In the genomic region with DNA sequence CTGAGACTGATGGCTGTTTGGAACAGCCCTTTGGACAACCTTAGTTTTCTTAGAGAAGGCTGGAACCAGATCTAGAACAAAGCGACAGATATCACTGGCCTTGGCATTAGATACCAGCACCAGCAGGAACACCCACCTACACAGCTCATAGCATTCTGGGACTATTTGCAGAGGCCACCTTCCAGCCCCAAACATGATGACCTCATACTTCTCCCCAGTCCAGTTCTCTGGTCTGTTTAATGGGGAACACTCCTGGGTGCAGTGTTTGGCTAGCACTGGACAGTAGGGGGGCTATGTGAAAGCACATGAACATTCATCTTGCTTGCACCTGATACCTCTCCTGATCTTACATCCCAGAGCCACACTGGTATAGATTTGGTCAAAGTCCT, we compare ENCODE assay signal across 20 mouse cellular contexts.
"Had no signal": no experiment of that assay in that cellular context is flagged by ENCODE, and none has a peak within 500 bp of the region (broad histone marks: within the 10 kb centered on the region; RNA-seq: fewer than 3 reads in every experiment).

No protein-coding gene starts in this region.

- H3K4me2 ChIP-seq: kidney, embryonic 15.5 days; limb, embryonic 13.5 days; liver, embryonic 13.5 days; lung, embryonic 14.5 days; midbrain, embryonic 15.5 days; neural tube, embryonic 13.5 days; stomach, embryonic 15.5 days had no signal

- H3K4me3 ChIP-seq: kidney, embryonic 15.5 days; limb, embryonic 10.5 days; limb, embryonic 13.5 days; liver, embryonic 13.5 days; midbrain, embryonic 15.5 days; myocyte; neural tube, embryonic 13.5 days; stomach, embryonic 15.5 days had no signal

- DNase-seq: kidney, adult 8-10 months; kidney, postnatal 10 days; kidney, postnatal 36 days; liver; liver, embryonic 13.5 days; lung, embryonic 14.5 days; retina, postnatal 1 day; right cerebral cortex, postnatal 25 days; spleen, adult 18-20 months; thymus, adult 18-20 months; thymus, postnatal 36 days had no signal

- H3K27me3 ChIP-seq: kidney, embryonic 15.5 days; limb, embryonic 13.5 days; liver, embryonic 13.5 days; midbrain, embryonic 15.5 days; stomach, embryonic 15.5 days had no signal

- H3K4me1 ChIP-seq: stomach, embryonic 15.5 days had no signal

- H3K9me3 ChIP-seq: kidney, embryonic 15.5 days; limb, embryonic 10.5 days; limb, embryonic 13.5 days; liver, embryonic 13.5 days; midbrain, embryonic 15.5 days; neural tube, embryonic 13.5 days; stomach, embryonic 15.5 days had no signal

- H3K27ac ChIP-seq: kidney, embryonic 15.5 days; limb, embryonic 10.5 days; limb, embryonic 13.5 days; liver, embryonic 13.5 days; macrophage; midbrain, embryonic 15.5 days; neural tube, embryonic 13.5 days; stomach, embryonic 15.5 days had no signal

- ATAC-seq: lung, postnatal 0 days; midbrain, embryonic 15.5 days had no signal

- H3K9ac ChIP-seq: kidney, embryonic 15.5 days; limb, embryonic 13.5 days; liver, embryonic 13.5 days; lung, embryonic 14.5 days; midbrain, embryonic 15.5 days; neural tube, embryonic 13.5 days; stomach, embryonic 15.5 days had no signal

- H3K36me3 ChIP-seq: midbrain, embryonic 15.5 days; neural tube, embryonic 13.5 days had no signal
